Mouse (Mus musculus): Measurements from ENCODE around the gene Pkd1. TPM values are rescaled to one million over a fixed set of nuclear protein-coding genes. Genes with fewer than 3 reads are reported as not detected.

The Pkd1 gene
- polyA plus RNA-seq, 1 experiment = 13.0 TPM

GRCm38 (mm10) chr17:24641944-24642343, 92.3 kb downstream of the Pkd1 start:
- H3K9ac ChIP-seq (ENCODE audit: low read depth, poor library complexity, severe bottlenecking) = no peak overlapping the region
- no peaks in the 10 kb centered on the region for H3K36me3 ChIP-seq (ENCODE audit: control insufficient read depth, insufficient read depth, low read length, poor library complexity, severe bottlenecking)
- no peaks in the 10 kb centered on the region for H3K9me3 ChIP-seq (replicated peaks; ENCODE audit: control insufficient read depth, insufficient read depth, low read length, poor library complexity, severe bottlenecking)
- H3K4me3 ChIP-seq (ENCODE audit: low read depth, low read length) = no peak overlapping the region
- no peaks in the 10 kb centered on the region for H3K27me3 ChIP-seq (ENCODE audit: control insufficient read depth, insufficient read depth, low read length, poor library complexity, severe bottlenecking)
- no peak for TF ChIP-seq POLR2A (IDR thresholded peaks at IDR 0.05; ENCODE audit: insufficient read depth, low read length)
- TF ChIP-seq EP300 (IDR thresholded peaks at IDR 0.05; ENCODE audit: insufficient read depth, low read depth, low read length) = no peak
- TF ChIP-seq CTCF (IDR thresholded peaks at IDR 0.05; ENCODE audit: low read depth, low read length) = no peak
- H3K27ac ChIP-seq (ENCODE audit: insufficient read depth, low read length) = no peak overlapping the region
- H3K4me1 ChIP-seq (ENCODE audit: control insufficient read depth, insufficient read depth, low read length) = peaks cover 10% of the 10 kb centered on the region

- H3K27me3 ChIP-seq (ENCODE audit: control insufficient read depth, insufficient read depth, low read length, poor library complexity, severe bottlenecking) = no peaks in the 10 kb centered on the region
- no peak overlapping the region for H3K27ac ChIP-seq (ENCODE audit: insufficient read depth, low read length)
- H3K9me3 ChIP-seq (replicated peaks; ENCODE audit: control insufficient read depth, insufficient read depth, low read length, poor library complexity, severe bottlenecking) = no peaks in the 10 kb centered on the region
- no peak overlapping the region for H3K4me3 ChIP-seq (ENCODE audit: low read depth, low read length)
- H3K9ac ChIP-seq (ENCODE audit: low read depth, poor library complexity, severe bottlenecking) = no peak overlapping the region
- H3K36me3 ChIP-seq (ENCODE audit: control insufficient read depth, insufficient read depth, low read length, poor library complexity, severe bottlenecking) = no peaks in the 10 kb centered on the region
- H3K4me1 ChIP-seq (ENCODE audit: control insufficient read depth, insufficient read depth, low read length) = peaks cover 10% of the 10 kb centered on the region
- TF ChIP-seq EP300 (IDR thresholded peaks at IDR 0.05; ENCODE audit: insufficient read depth, low read depth, low read length) (no peak), POLR2A (IDR thresholded peaks at IDR 0.05; ENCODE audit: insufficient read depth, low read length) (no peak), CTCF (IDR thresholded peaks at IDR 0.05; ENCODE audit: low read depth, low read length) (no peak)
Measured at GRCm38 (mm10) chr17:24642791-24643343, 93.2 kb downstream of the Pkd1 start.

GRCm38 (mm10) chr17:24644030-24644715, 94.5 kb downstream of the Pkd1 start:
- TF ChIP-seq CTCF (IDR thresholded peaks at IDR 0.05; ENCODE audit: low read depth, low read length) (no peak), EP300 (IDR thresholded peaks at IDR 0.05; ENCODE audit: insufficient read depth, low read depth, low read length) (no peak), POLR2A (IDR thresholded peaks at IDR 0.05; ENCODE audit: insufficient read depth, low read length) (no peak)
- Histone ChIP-seq H3K9ac (ENCODE audit: low read depth, poor library complexity, severe bottlenecking) (no peak overlapping the region), H3K4me3 (ENCODE audit: low read depth, low read length) (no peak overlapping the region), H3K27me3 (ENCODE audit: control insufficient read depth, insufficient read depth, low read length, poor library complexity, severe bottlenecking) (no peaks in the 10 kb centered on the region), H3K9me3 (replicated peaks; ENCODE audit: control insufficient read depth, insufficient read depth, low read length, poor library complexity, severe bottlenecking) (no peaks in the 10 kb centered on the region), H3K4me1 (ENCODE audit: control insufficient read depth, insufficient read depth, low read length) (peaks cover 10% of the 10 kb centered on the region), H3K36me3 (ENCODE audit: control insufficient read depth, insufficient read depth, low read length, poor library complexity, severe bottlenecking) (no peaks in the 10 kb centered on the region), H3K27ac (ENCODE audit: insufficient read depth, low read length) (no peak overlapping the region)

- Histone ChIP-seq H3K36me3 (ENCODE audit: control insufficient read depth, insufficient read depth, low read length, poor library complexity, severe bottlenecking) (no peaks in the 10 kb centered on the region), H3K27me3 (ENCODE audit: control insufficient read depth, insufficient read depth, low read length, poor library complexity, severe bottlenecking) (no peaks in the 10 kb centered on the region), H3K4me1 (ENCODE audit: control insufficient read depth, insufficient read depth, low read length) (peaks cover 10% of the 10 kb centered on the region), H3K9me3 (replicated peaks; ENCODE audit: control insufficient read depth, insufficient read depth, low read length, poor library complexity, severe bottlenecking) (no peaks in the 10 kb centered on the region), H3K27ac (ENCODE audit: insufficient read depth, low read length) (0 out of 2 replicates have a peak overlapping the region, but pooled peaks have one; percentile 12), H3K9ac (ENCODE audit: low read depth, poor library complexity, severe bottlenecking) (no peak overlapping the region), H3K4me3 (ENCODE audit: low read depth, low read length) (no peak overlapping the region)
- TF ChIP-seq EP300 (IDR thresholded peaks at IDR 0.05; ENCODE audit: insufficient read depth, low read depth, low read length) (no peak), CTCF (IDR thresholded peaks at IDR 0.05; ENCODE audit: low read depth, low read length) (no peak), POLR2A (IDR thresholded peaks at IDR 0.05; ENCODE audit: insufficient read depth, low read length) (no peak)
Measured at GRCm38 (mm10) chr17:24644875-24645721, 95.5 kb downstream of the Pkd1 start.

DNA sequence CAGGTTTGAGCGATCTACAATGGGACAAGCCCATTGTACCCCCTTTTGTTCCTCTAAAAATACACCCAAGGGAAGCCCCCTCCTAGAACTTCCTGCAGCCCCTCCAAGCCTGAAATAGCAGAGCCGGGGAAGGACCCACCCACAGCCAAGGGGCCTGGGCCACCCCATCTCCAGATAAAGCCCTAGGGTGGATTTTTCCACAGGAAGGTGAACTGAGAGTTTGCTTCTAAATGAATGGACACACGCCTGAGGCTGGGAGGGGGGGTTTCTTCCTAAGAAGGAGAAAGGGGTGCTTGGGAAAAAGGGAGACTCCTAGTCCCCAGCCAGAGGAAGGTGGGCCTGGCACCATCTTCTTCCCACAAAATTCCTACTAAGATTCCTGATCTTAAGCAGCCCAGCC, 96.3 kb downstream of the Pkd1 start:
- Histone ChIP-seq H3K27ac (ENCODE audit: insufficient read depth, low read length) (peak overlapping the region; percentile 12; the same call in 1 of the 2 replicates), H3K36me3 (ENCODE audit: control insufficient read depth, insufficient read depth, low read length, poor library complexity, severe bottlenecking) (no peaks in the 10 kb centered on the region), H3K9ac (ENCODE audit: low read depth, poor library complexity, severe bottlenecking) (no peak overlapping the region), H3K27me3 (ENCODE audit: control insufficient read depth, insufficient read depth, low read length, poor library complexity, severe bottlenecking) (no peaks in the 10 kb centered on the region), H3K4me1 (ENCODE audit: control insufficient read depth, insufficient read depth, low read length) (peaks cover 10% of the 10 kb centered on the region), H3K4me3 (ENCODE audit: low read depth, low read length) (no peak overlapping the region), H3K9me3 (replicated peaks; ENCODE audit: control insufficient read depth, insufficient read depth, low read length, poor library complexity, severe bottlenecking) (no peaks in the 10 kb centered on the region)
- TF ChIP-seq POLR2A (IDR thresholded peaks at IDR 0.05; ENCODE audit: insufficient read depth, low read length) (no peak), CTCF (IDR thresholded peaks at IDR 0.05; ENCODE audit: low read depth, low read length) (no peak), EP300 (IDR thresholded peaks at IDR 0.05; ENCODE audit: insufficient read depth, low read depth, low read length) (no peak)

Other genes starting within 250 kb of the Pkd1 start
- gene Abca17, start 198.8 kb upstream of the Pkd1 start, polyA plus RNA-seq (2011; ENCODE audit: insufficient read depth, insufficient read length, low read depth, missing spikeins) = not detected in 2 replicates
- gene Abca3, start 197.9 kb upstream of the Pkd1 start, polyA plus RNA-seq (2011; ENCODE audit: insufficient read depth, insufficient read length, low read depth, missing spikeins) = 15.1 and 15.4 TPM in 2 replicates
- gene Rnps1, start 135.3 kb upstream of the Pkd1 start, polyA plus RNA-seq (2011; ENCODE audit: insufficient read depth, insufficient read length, low read depth, missing spikeins) = 323 and 334 TPM in 2 replicates
- 46.4 and 46.7 TPM in 2 replicates for gene Eci1, start 123.2 kb upstream of the Pkd1 start, polyA plus RNA-seq (2011; ENCODE audit: insufficient read depth, insufficient read length, low read depth, missing spikeins)
- 0.42 and 0.99 TPM in 2 replicates for gene Dnase1l2, start 106.7 kb upstream of the Pkd1 start, polyA plus RNA-seq (2011; ENCODE audit: insufficient read depth, insufficient read length, low read depth, missing spikeins)
- 13.0 and 15.3 TPM in 2 replicates for gene E4f1, start 79.5 kb upstream of the Pkd1 start, polyA plus RNA-seq (2011; ENCODE audit: insufficient read depth, insufficient read length, low read depth, missing spikeins)
- gene Pgp, start 79.4 kb upstream of the Pkd1 start, polyA plus RNA-seq (2011; ENCODE audit: insufficient read depth, insufficient read length, low read depth, missing spikeins) = 15.4 and 16.4 TPM in 2 replicates
- gene Bricd5, start 76.0 kb upstream of the Pkd1 start, polyA plus RNA-seq (2011; ENCODE audit: insufficient read depth, insufficient read length, low read depth, missing spikeins) = not detected in 2 replicates
- gene Mlst8, start 70.8 kb upstream of the Pkd1 start, polyA plus RNA-seq (2011; ENCODE audit: insufficient read depth, insufficient read length, low read depth, missing spikeins) = 20.4 and 22.8 TPM in 2 replicates
- gene Caskin1, start 61.2 kb upstream of the Pkd1 start, polyA plus RNA-seq (2011; ENCODE audit: insufficient read depth, insufficient read length, low read depth, missing spikeins) = 1.7 and 3.3 TPM in 2 replicates
- 145 and 168 TPM in 2 replicates for gene Traf7, start 21.9 kb upstream of the Pkd1 start, polyA plus RNA-seq (2011; ENCODE audit: insufficient read depth, insufficient read length, low read depth, missing spikeins)
- gene Rab26, start 15.6 kb upstream of the Pkd1 start, polyA plus RNA-seq (2011; ENCODE audit: insufficient read depth, insufficient read length, low read depth, missing spikeins) = 1.2 and 1.5 TPM in 2 replicates
- gene Tsc2, start 82.8 kb downstream of the Pkd1 start, polyA plus RNA-seq (2011; ENCODE audit: insufficient read depth, insufficient read length, low read depth, missing spikeins) = 51.1 and 53.2 TPM in 2 replicates
- gene Nthl1, start 82.8 kb downstream of the Pkd1 start, polyA plus RNA-seq (2011; ENCODE audit: insufficient read depth, insufficient read length, low read depth, missing spikeins) = 21.5 and 27.2 TPM in 2 replicates
- 10.3 and 13.5 TPM in 2 replicates for gene Slc9a3r2, start 100.5 kb downstream of the Pkd1 start, polyA plus RNA-seq (2011; ENCODE audit: insufficient read depth, insufficient read length, low read depth, missing spikeins)
- gene Npw, start 108.6 kb downstream of the Pkd1 start, polyA plus RNA-seq (2011; ENCODE audit: insufficient read depth, insufficient read length, low read depth, missing spikeins) = 1.6 TPM in 1 of 2 replicates, not detected in the other
- 39.0 and 42.1 TPM in 2 replicates for gene Zfp598, start 119.9 kb downstream of the Pkd1 start, polyA plus RNA-seq (2011; ENCODE audit: insufficient read depth, insufficient read length, low read depth, missing spikeins)
- 8.1 and 8.9 TPM in 2 replicates for gene Syngr3, start 140.1 kb downstream of the Pkd1 start, polyA plus RNA-seq (2011; ENCODE audit: insufficient read depth, insufficient read length, low read depth, missing spikeins)
- 79.6 and 84.0 TPM in 2 replicates for gene Gfer, start 146.3 kb downstream of the Pkd1 start, polyA plus RNA-seq (2011; ENCODE audit: insufficient read depth, insufficient read length, low read depth, missing spikeins)
- 1.2 and 2.3 TPM in 2 replicates for gene Noxo1, start 146.4 kb downstream of the Pkd1 start, polyA plus RNA-seq (2011; ENCODE audit: insufficient read depth, insufficient read length, low read depth, missing spikeins)
- 43.3 and 44.4 TPM in 2 replicates for gene Tbl3, start 157.8 kb downstream of the Pkd1 start, polyA plus RNA-seq (2011; ENCODE audit: insufficient read depth, insufficient read length, low read depth, missing spikeins)
- not detected in 2 replicates for gene Rnf151, start 168.2 kb downstream of the Pkd1 start, polyA plus RNA-seq (2011; ENCODE audit: insufficient read depth, insufficient read length, low read depth, missing spikeins)
- gene Rps2, start 168.3 kb downstream of the Pkd1 start, polyA plus RNA-seq (2011; ENCODE audit: insufficient read depth, insufficient read length, low read depth, missing spikeins) = 1,670 and 1,851 TPM in 2 replicates
- 88.7 and 90.9 TPM in 2 replicates for gene Ndufb10, start 174.6 kb downstream of the Pkd1 start, polyA plus RNA-seq (2011; ENCODE audit: insufficient read depth, insufficient read length, low read depth, missing spikeins)
- gene Rpl3l, start 178.0 kb downstream of the Pkd1 start, polyA plus RNA-seq (2011; ENCODE audit: insufficient read depth, insufficient read length, low read depth, missing spikeins) = 0.65 TPM in 1 of 2 replicates, not detected in the other
- 27.8 and 34.5 TPM in 2 replicates for gene Msrb1, start 186.8 kb downstream of the Pkd1 start, polyA plus RNA-seq (2011; ENCODE audit: insufficient read depth, insufficient read length, low read depth, missing spikeins)
- 0.72 TPM in 1 of 2 replicates, not detected in the other for gene Hs3st6, start 203.2 kb downstream of the Pkd1 start, polyA plus RNA-seq (2011; ENCODE audit: insufficient read depth, insufficient read length, low read depth, missing spikeins)